Mouse (Mus musculus): Measurements from ENCODE around the gene Dbndd2. TPM values are rescaled to one million over a fixed set of nuclear protein-coding genes. Genes with fewer than 3 reads are reported as not detected.

The Dbndd2 gene
- total RNA-seq, 2 experiments from 2014 or later, result 2.4 to 2.9 TPM

- ATAC-seq (replicated peaks; ENCODE audit: low FRiP score, low TSS enrichment, poor library complexity, severe bottlenecking), result no peak
Observed at GRCm38 (mm10) chr2:164496331-164496730, 10.4 kb downstream of the Dbndd2 start.

DNA sequence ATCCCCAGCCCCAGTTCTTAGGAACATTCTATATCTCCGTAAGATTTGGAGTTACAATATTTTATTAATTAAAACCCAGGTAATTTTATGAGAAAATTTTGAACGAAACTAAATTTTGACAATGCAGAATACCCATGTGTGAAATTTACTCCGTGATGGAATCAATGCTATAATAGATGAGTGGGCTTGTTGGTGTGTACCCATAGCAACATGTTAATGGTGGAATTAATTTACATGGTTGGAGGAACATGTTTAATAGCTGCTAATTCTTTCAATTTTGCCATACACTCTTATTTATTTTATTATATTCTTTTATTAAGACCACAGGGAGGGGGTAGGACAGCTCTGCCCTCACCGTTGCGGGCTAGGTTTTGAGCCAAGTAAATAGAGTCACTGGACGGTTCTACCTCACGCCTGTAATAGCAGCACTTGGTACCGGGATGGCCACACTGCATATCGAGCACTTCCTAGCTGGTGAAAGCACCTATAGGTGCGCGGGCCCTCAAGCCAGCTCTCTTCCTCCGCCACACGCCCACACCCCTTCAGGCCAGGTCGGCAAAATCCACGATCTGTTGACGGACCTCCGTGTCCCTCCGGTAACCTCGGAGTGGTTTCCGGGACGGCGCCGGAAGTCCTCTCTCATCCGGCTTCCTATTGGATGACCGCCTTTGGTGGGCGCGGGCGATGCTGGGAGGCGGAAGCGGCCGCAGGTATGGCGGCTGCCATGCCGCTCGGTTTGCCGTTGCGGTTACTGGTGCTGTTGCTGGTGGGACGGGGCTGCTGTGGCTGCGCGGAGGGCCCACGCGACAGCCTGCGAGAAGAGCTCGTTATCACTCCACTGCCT, 11.2 kb downstream of the Dbndd2 start, which contains the start of gene Pigt:
Gene Pigt (plus strand): TSS at position 674 of the 844 bp plus-strand sequence.
- peak; percentile 98 for ATAC-seq (replicated peaks; ENCODE audit: low FRiP score, low TSS enrichment, poor library complexity, severe bottlenecking)

DNA sequence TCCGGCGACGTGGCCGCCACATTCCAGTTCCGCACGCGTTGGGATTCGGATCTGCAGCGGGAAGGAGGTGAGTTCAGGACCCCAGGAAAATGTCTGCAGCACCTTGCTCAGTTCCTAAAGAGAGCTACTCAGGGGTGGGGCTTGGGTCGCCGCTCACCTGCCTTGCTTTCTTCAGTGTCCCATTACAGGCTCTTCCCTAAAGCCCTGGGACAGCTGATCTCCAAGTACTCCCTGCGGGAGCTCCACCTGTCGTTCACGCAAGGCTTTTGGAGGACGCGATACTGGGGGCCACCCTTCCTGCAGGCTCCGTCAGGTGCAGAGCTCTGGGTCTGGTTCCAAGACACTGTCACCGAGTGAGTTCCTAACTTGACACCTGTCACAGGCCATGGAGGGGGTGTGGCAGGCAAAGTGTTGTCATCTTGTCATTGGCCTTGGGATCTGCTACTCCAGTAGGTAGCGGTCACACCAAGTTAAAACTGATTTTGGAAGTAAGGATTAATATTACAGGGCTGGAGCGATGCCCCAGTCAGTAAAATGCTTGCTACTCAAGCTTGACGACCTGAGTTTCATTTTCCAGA, 11.9 kb downstream of the Dbndd2 start:
- peak; percentile 35 for ATAC-seq (replicated peaks; ENCODE audit: low FRiP score, low TSS enrichment, poor library complexity, severe bottlenecking)

DNA sequence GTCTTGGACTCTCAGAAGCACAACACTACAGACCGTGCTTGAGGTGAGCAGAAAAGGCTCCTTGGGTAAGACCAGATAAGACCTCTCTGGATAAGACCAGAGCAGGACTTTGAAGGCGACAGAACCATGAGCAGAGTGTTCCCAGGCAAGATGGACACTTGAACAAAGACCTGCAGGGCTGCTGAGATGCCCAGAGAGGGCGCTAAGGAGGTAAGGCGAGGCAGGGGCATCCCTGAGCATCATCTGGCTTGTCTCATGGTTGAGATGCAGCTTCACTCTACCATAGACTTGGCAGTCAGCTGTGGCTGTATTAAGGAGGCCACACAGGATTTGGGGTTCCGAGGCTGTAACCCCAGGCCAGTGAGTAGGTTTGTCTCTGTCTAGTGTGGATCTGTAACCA, 13.4 kb downstream of the Dbndd2 start:
- ATAC-seq (replicated peaks; ENCODE audit: low FRiP score, low TSS enrichment, poor library complexity, severe bottlenecking), result no peak

DNA sequence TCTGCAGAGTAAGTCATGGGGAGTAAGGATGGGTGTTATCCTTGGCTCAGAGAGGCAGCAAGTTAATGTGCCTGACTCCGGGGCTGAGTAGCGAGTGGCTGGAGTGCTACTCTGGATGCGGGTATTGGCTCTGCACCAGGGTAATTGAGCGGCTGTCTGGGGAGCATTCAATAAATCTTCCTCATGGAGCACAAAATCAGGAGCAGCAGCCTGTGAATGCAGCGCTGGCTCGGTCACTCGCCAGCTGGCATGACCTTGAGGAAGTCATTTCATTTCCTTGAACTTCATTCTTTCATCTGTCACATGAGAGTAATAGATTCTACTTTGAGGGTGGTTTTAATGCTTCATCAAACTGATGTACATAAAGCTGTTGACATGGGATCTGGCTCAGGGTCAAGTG, 14.6 kb downstream of the Dbndd2 start:
- ATAC-seq (replicated peaks; ENCODE audit: low FRiP score, low TSS enrichment, poor library complexity, severe bottlenecking), result no peak

GRCm38 (mm10) chr2:164504919-164505318, 19.0 kb downstream of the Dbndd2 start:
- ATAC-seq (replicated peaks; ENCODE audit: low FRiP score, low TSS enrichment, poor library complexity, severe bottlenecking), result no peak

- no peak for ATAC-seq (replicated peaks; ENCODE audit: low FRiP score, low TSS enrichment, poor library complexity, severe bottlenecking)
Observed at GRCm38 (mm10) chr2:164505619-164506347, 19.9 kb downstream of the Dbndd2 start.

- no peak for ATAC-seq (replicated peaks; ENCODE audit: low FRiP score, low TSS enrichment, poor library complexity, severe bottlenecking)
Observed at GRCm38 (mm10) chr2:164507811-164508210, 21.9 kb downstream of the Dbndd2 start.

- ATAC-seq (replicated peaks; ENCODE audit: low FRiP score, low TSS enrichment, poor library complexity, severe bottlenecking), result no peak
Observed at GRCm38 (mm10) chr2:164510621-164511190, 24.8 kb downstream of the Dbndd2 start.

DNA sequence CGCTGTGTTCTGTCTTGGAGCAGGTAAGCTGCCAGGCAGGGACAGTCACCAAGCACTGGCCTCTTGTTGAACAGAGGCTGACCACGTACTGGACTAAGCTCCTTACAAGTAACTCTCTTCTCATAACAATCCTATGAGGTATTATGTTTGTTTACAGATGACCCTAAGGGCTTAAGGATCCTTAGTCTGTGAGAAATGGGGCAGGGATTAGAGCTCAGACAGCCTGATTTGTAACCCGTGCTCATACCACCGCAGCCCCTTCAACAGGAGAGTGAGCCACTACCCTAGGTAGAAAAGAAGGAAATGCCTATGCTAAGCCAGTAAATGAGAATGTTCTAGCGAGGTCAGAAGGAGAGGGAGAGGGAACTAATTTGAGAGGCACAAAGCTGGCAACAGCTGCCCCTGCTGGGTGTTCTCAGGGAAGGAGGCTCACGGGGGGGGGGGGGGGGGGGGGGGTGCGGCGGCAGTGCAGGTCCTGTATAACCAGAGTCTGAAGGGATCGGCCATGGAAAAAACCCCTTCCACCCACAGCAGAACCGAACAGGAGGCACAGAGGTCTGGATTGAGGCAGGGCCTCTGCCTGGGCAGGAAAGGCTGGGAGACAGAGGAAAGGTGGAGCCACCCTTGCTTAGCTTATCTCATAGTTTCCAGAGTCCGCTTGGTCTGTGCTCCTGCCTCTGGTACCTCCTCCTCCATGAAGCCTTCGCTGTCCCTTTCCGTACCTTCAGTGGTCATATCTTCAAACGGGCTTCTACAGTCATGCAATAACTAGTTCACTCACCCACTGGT, 26.4 kb downstream of the Dbndd2 start:
- 0 out of 2 replicates have a peak, but pooled peaks have one; percentile 41 for ATAC-seq (replicated peaks; ENCODE audit: low FRiP score, low TSS enrichment, poor library complexity, severe bottlenecking)

GRCm38 (mm10) chr2:164513389-164513788, 27.5 kb downstream of the Dbndd2 start:
- no peak for ATAC-seq (replicated peaks; ENCODE audit: low FRiP score, low TSS enrichment, poor library complexity, severe bottlenecking)

GRCm38 (mm10) chr2:164514916-164515315, 29.0 kb downstream of the Dbndd2 start:
- ATAC-seq (replicated peaks; ENCODE audit: low FRiP score, low TSS enrichment, poor library complexity, severe bottlenecking), result no peak

GRCm38 (mm10) chr2:164515897-164516296, 30.0 kb downstream of the Dbndd2 start:
- ATAC-seq (replicated peaks; ENCODE audit: low FRiP score, low TSS enrichment, poor library complexity, severe bottlenecking), result no peak

- no peak for ATAC-seq (replicated peaks; ENCODE audit: low FRiP score, low TSS enrichment, poor library complexity, severe bottlenecking)
Observed at GRCm38 (mm10) chr2:164516592-164516991, 30.7 kb downstream of the Dbndd2 start.

DNA sequence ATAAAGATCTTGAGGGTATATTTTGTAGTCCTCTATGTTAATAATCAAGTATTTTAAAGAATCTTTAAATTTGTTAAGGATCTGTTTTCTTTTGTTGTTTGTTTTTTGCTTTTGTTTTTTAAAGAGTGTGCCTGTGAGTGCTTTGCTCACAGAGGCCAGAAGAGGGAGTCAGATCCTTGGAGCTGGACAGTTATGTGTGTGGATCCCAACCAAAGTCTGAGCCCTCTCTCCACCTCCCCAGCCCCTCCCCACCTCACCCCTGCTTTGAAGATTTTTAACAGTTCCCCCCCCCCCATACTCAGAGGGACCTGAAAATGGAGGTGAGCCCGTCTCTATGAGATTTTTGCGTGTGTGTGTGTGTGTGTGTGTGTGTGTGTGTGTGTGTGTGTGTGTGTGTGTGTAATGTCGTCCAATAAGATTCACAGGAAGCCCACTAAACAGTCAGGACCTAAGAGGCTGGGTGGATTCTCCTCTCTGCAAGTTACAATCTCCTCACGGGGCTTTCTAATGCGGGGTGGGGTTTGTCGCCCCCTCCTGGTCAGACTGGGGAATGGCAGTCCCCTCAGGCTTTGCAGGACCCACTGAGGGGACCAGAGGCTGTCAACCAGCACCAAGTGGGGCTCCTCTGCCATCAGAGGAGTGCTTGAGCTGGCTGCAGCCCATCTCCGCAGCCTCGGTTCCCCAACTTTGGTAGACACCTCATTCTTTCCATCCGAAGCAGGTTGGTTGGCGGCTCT, 31.7 kb downstream of the Dbndd2 start:
- ATAC-seq (replicated peaks; ENCODE audit: low FRiP score, low TSS enrichment, poor library complexity, severe bottlenecking), result peak; percentile 73

DNA sequence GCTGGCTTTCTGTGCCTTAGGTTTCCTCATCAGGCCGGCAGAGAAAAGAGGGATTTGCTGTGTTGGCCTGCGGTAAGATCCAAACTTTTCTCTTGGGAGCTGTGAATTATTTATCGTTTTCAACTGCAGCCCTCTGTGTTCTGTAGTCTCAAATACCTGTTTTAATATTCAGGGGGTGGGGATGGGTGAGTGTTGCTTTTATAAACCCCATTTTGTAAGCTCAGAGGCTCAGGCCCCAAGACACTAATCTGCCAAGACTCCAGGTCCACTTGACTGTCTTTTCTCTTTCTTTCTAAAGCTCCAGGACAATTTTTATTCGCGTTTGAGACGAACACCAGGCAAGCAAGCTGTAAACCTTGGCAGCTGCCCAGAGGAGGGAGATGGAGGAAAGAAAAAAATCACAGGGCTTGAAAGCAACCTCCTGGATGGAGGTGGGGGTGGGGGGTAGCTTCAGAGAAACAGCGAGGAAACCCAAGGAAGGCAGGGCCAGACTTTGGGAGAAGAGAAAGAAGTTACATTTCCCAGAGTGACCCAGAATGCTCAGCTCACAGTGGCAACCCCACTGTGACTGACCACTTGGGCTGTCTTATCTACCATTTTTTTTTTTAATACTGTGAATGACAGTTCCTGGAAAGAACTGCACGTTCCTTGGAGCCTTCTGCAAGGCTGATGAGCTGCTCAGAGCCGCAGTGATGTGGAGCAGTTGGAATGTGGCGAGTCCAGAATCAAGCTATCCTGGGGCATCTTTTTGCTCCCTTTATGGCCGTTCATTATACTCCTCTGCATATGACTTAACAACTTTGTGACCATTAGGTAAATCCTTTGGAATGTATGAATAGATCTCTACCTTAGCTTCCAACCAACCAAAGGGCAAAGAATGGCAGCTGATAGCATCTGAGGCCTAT, 32.6 kb downstream of the Dbndd2 start:
- no peak for ATAC-seq (replicated peaks; ENCODE audit: low FRiP score, low TSS enrichment, poor library complexity, severe bottlenecking)

GRCm38 (mm10) chr2:164519171-164519526, 33.2 kb downstream of the Dbndd2 start:
- no peak for ATAC-seq (replicated peaks; ENCODE audit: low FRiP score, low TSS enrichment, poor library complexity, severe bottlenecking)

GRCm38 (mm10) chr2:164520782-164521181, 34.9 kb downstream of the Dbndd2 start:
- ATAC-seq (replicated peaks; ENCODE audit: low FRiP score, low TSS enrichment, poor library complexity, severe bottlenecking), result peak; percentile 84

Measured in megakaryocyte-erythroid progenitor cell, adult 5-6 weeks (primary cell).